Mouse (Mus musculus) hindlimb bud, embryonic 11.5 days (tissue): ENCODE measurements around the gene Tdgf1.

ENCODE experiments used
- DNase-seq: peaks from one replicate; pipeline ENCODE4 v3.0.0-alpha.2; 2012; ENCODE audit warnings: low read depth, low spot score; ENCODE audit errors: extremely low spot score

Gene Tdgf1

DNA sequence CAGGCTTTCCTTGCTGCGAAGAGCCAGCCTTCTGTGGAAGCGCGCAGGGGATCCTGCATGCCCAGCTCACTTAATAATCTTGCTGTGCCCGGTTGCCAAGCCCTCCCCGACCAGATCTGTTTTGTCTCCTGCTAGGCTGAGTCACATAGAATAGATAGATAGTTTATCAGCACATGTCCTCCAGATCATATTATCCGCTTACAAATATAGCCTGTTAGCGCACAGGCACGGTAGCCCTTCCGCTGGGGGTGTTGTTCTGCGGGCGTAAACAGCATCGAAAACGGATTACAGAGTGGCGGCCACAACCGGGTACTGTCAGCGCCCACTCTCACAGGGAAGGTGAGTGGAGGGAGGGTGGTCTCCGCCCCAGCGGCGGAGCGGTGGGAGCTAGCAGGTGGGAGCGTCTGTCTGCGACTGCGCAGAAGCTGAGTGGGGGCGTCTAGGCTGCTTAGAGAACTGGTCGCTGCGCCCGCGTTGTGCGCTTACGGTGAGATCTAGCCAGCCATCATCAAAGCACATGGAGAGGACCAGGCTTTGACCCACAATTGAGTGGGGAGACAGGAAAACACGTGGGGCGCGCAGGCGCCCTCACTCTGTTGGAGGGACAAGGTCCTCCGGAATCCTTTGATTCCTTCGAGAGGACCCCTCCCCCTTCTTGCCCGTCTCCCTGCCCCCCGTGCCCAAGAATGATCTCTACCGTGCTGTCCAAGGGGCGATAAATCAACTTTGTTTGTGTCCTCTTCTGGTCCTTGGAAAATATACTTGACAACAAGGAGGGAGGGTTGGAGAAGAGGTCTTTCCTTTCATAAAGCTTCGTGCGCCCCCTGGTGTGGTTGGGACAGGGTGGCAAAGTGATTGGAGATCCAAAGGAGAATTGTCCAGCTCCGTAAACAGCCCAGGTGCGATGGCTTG, 7.8 kb upstream of the Tdgf1 start:
- no peak for DNase-seq

DNA sequence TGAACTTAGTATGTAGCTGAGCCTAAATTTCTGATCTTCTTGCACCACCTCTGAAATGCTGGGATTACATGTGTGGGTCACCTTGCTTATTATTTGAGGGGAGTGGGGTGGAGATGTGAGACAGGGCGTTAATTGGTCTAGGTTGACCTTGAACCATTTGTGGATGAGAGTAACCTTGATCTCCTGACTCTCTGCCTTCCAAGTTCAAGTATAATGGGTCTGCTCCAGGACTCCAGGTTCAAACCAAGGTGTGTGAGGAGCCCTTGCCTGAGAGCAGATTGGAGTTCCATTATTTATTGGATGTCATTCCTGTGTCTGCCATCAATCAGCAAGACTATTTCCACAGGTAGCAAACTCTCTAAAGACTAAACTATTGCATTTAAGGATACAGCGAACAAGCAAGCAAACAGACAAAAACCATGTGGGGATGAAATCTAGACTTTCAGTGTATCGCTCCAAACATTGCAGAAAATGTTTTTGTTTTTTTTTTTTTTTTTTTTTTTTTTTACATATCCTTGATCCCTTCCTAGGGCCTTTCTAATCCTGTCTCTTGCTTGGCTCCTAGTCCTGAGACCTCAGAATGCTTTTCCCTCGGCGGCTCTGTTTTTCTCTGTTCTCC, 7.1 kb upstream of the Tdgf1 start:
- no peak for DNase-seq

GRCm38 (mm10) chr9:110952398-110952797, 6.4 kb upstream of the Tdgf1 start:
- no peak for DNase-seq

DNA sequence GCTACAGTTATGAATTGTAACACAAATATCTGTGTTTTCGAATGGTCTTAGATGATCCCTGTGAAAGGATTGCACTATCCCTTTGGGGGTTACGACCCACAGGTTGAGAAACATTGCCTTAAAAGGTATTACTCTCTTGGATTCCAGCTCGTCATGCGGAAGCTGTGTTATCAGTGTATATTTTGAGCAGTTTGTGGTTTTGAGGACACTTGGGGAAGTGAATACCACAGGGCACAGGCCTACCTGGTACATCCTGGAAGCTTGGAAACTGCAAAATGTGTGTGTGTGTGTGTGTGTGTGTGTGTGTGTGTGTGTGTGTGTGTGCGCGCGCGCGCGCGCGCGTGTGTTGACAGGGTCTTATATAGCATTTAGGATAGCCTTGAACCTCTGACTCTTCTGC, 5.9 kb upstream of the Tdgf1 start:
- no peak for DNase-seq

DNA sequence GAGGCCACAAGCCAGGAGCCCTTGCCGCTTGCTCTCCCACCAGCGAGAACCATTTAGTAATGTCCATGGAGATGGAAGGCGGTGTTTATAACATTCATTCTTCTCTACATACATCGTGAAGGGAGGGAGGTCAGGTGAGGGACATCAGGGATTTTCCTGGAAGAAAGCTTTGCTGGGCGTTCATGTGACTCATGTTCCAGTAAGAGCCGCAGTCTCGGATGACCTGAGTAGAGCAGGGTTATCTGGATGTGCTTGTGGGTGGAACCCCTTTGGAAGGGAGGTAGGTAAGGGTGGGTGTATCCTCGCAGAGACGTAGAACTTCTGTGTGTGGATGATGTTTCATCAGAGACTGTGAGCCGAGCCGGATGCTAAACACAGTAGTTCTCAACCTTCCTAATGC, 5.4 kb upstream of the Tdgf1 start, which contains the start of gene Lrrc2:
Gene Lrrc2, plus strand, starts transcription at position 149 of the 400 bp plus-strand sequence.
- no peak for DNase-seq

DNA sequence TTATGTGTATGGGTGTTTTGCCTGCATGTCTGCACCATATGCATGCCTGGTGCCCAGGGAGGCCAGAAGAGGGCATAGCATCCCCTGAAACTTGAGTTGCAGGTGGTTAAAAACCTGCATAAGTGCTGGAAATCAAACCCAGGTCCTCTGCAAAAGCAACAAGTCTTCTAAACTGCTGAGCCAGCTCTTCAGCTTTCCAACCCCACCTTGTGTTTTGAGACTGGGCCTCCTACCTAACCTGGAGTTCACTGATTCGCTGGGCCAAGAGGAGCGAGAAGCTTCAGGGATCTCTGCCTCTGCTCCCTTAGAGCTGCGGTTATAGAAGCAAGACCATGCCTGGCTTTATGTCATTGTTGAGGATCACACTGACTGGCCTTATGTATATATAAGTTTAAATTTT, 4.2 kb upstream of the Tdgf1 start:
- no peak for DNase-seq

DNA sequence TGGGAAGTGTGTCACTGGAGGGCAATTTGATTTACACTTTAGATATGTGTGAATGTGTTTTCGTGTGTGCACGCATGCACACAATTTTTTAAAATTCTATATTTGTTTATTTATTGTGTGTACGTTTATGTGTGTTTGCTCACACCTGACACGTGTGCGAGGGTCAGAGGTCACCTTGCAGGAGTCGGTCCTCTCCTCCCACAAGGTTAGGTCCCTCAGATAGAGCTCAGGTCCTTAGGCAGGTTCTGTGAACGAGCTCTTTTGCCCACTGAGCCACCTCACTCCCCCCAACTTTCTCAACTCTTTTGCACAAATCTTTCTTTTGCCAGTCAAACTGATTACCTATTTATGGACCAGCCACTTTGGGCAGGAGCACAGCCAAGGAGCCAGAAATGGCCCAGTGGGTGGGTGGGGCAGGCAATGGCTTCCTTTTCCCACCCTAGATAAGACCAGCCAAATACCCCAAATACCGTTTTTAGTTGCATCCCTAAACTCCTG, 2.9 kb upstream of the Tdgf1 start:
- DNase-seq = no peak

GRCm38 (mm10) chr9:110947900-110948299, 1.9 kb upstream of the Tdgf1 start:
- DNase-seq = no peak

- DNase-seq = no peak
Measured at GRCm38 (mm10) chr9:110947261-110947661, 1.3 kb upstream of the Tdgf1 start.

GRCm38 (mm10) chr9:110946548-110947044, 638 bp upstream of the Tdgf1 start:
- DNase-seq = no peak

DNA sequence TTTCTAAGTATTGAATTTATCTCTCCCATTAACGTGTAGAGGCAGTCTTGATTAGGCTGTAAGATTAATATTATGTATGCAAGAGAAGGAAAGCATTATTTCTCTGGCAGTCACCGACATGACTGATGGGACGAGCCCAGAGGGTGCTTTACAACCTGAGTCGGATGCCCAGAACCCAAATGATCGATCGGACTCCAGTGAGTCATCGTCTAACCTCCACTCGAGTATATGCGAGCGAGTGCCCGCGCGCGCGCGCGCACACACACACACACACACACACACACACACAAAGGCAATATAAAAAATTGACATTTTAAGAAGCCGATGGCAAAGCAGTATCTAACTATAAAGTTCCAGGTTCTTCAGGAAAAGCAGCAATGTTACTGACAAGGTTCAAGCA, 615 bp downstream of the Tdgf1 start:
- no peak for DNase-seq

DNA sequence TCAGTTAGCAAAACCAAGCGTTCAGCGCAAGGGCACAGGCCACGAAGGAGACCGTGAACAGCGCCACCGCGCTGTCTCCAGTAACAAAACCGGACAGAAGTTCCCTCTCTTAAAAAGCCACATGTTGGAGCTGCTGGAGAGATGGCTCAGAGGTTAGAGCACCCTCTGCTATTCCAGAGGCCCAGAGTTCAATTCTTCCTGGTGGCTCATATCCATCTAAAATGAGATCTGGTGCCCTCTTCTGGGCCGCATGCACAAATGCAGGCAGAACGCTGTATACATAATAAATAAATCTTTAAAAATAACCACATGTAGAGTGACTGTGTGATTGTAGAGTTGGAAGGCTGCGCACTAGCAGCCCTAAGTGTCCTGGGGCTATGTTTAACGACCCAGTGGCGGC, 1.7 kb downstream of the Tdgf1 start:
- DNase-seq = no peak

DNA sequence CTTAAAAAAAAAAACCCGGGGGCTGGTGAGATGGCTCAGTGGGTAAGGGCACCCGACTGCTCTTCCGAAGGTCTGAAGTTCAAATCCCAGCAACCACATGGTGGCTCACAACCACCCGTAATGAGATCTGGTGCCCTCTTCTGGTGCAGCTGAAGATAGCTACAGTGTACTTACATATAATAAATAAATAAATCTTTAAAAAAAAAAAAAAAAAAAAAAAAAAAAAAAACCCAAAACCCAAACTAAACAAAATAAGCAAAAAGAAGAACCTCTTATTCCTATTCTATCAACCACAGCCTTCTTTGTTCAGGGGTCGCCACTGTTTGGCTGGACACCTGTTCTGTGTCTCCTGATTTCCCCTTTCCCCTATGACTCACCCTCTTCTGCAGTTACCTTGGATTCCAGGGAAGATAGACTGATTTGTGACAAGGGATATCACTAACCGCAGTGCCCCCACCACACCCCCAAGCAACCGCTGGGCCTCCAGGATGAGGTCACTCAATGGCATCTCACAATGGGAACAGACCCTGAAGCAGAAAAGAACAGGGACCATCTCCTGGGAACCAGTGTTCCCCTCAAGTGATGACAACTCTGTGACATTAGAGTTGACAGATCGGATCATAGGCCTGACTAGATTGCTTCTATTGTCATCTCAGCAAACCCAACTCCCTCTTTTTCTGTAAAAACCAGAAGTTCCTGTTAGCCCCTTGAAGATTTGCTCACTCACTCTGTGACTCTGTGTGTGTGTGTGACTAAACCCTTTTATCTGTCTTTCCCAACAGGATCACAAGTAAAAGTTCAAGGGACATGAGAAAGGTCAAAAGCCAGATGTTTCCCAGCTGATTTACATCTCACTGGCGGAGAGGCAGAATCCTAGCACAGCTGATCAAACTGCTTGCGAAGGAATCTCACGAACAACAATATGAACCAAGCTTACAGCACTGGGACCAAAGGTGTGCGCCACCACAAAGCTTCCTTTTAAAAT, 8.2 kb downstream of the Tdgf1 start:
- DNase-seq = no peak

- DNase-seq = no peak
Measured at GRCm38 (mm10) chr9:110935941-110936340, 10.0 kb downstream of the Tdgf1 start.

GRCm38 (mm10) chr9:110933850-110934437, 12.0 kb downstream of the Tdgf1 start:
- no peak for DNase-seq

DNA sequence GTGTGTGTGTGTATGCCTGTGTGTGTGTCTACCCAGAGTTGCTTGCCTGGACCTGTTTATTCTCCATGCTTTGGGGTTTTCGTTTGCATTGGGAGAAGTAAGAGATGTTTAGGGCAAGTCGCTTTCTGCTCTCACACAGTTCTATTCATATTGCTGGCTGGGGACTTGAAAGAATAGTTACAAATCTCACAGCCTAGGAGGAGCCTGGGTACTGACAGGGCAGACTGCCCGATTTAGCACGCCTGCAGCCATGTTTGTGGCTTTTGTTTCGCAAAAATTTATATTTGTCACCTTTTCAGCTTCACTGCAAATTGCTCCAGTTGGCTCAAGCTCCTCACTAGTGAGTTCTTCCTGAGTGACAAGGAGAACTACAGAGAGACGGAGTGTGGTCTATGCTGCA, 14.4 kb downstream of the Tdgf1 start:
- no peak for DNase-seq

- no peak for DNase-seq
Measured at GRCm38 (mm10) chr9:110922759-110923158, 23.2 kb downstream of the Tdgf1 start.

DNA sequence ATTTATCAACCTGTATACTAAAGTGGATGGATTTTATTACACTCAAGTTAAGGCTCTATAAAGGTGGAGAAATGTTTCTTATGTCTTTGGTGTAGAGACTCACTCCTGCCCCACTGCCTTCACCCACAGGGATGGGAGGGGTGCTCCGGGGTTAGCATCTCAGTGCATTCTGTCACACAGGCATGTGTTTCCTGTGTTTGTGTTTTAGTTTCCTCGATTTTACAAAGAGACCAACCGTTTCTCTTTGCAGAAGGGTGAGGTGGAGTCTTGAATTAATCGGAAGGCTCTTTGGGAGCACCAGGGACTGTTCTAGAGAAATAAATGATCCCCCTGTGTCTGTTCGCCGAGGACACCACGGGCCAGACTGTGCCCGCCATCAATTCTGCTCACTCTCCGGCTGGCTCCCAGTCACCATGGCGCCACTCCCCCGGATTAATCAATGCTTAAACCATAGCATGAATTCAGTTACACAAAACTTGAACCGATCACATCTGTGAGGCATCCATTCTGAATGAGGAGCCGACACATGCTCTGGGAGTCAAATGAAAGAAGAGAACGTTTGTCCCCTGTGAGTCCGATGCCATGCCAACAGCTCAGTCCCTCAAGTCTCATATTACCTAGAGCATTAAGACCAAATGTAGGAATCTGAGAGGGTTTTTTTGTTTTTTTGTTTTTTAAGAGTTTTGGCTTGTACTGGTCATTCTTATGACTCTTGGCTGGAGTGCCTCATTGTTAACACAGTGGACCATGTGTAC, 25.1 kb downstream of the Tdgf1 start:
- no peak for DNase-seq

DNA sequence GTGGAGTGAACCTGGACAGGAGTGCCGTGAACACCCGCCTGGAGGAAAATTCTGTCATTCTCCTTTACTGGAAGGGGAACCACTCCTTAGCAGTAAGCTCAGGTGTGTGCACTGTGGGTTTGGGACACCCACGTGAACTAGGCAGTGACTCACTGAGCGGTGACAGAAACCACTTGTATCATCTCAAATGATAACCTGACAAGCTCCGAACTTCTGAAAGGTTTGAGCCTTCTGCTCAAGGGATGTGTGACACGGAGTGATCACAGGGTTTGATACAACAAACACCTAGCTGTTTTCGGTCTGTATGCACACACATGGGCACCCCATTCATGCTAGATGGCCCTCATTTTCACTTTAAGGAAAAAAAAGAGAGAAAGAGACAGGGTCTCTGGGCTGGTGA, 29.2 kb downstream of the Tdgf1 start, which contains the start of gene Fam240a:
Gene Fam240a, minus strand, starts transcription at position 76 of the 400 bp plus-strand sequence.
- no peak for DNase-seq

DNA sequence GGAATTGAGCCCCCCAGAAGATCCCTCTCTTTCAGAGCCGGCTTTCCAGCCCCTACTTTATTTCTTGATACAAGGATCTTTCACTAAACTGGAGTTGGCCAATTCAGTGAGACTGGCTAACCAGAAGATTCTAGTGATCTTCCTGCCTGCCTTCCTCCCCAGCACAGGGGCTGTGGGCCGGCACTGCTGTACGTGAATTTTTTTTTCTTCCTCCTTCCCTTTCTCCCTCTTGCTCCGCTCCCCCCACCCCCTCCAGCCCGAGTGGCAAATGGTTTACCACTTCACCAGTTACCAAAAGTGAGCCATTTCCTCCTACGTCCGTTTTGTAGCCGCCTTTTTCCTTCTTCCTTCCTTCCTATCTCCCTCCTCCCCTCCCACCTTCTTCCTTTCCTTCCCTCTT, 30.5 kb downstream of the Tdgf1 start:
- DNase-seq = no peak
